Mouse (Mus musculus) forebrain, embryonic 14.5 days (tissue): Measurements from ENCODE around the gene Asxl2. TPM values are rescaled to one million over a fixed set of nuclear protein-coding genes. Genes with fewer than 3 reads are reported as not detected.
A peak's percentile ranks its signal among the peaks of the same experiment; 100 is the strongest.
"Not testable (repeated sequence)": the region's sequence is repeated elsewhere in the genome, so short reads cannot be mapped to it uniquely, and the experiment has no call there.

Experiments used
- ATAC-seq: fragments of 200-750 bp; cut with Nextera tagmentation; 2 replicates; pipeline ENCODE4 v1.8.0; 2017; ENCODE audit warnings: mild to moderate bottlenecking, moderate library complexity
- DNase-seq: peaks from one replicate; pipeline ENCODE4 v3.0.0-alpha.2; 2015; ENCODE audit warnings: low spot score
- H3K27ac ChIP-seq: fragments of 300-500 bp; sonication (generic); 2 replicates; pipeline ENCODE4 v1.5.1; 2014; ENCODE audit warnings: low read depth, mild to moderate bottlenecking, control low read depth, low read length, moderate library complexity
- H3K27me3 ChIP-seq: fragments of 300-500 bp; sonication (generic); replicated peaks from 2 replicates; pipeline ENCODE4 v1.6.1; 2014; ENCODE audit warnings: low read length, control low read depth, mixed read lengths; ENCODE audit not compliant: control insufficient read depth, insufficient read depth
- H3K36me3 ChIP-seq: fragments of 300-500 bp; sonication (generic); 2 replicates; pipeline ENCODE4 v1.6.1; 2014; ENCODE audit warnings: low read length, control low read depth; ENCODE audit not compliant: control insufficient read depth, insufficient read depth
- H3K4me1 ChIP-seq: fragments of 300-500 bp; sonication (generic); 2 replicates; pipeline ENCODE4 v1.6.1; 2014; ENCODE audit warnings: antibody characterized with exemption, low read length, control low read depth; ENCODE audit not compliant: control insufficient read depth, insufficient read depth
- H3K4me2 ChIP-seq: fragments of 300-500 bp; sonication (generic); 2 replicates; pipeline ENCODE4 v1.6.1; 2014; ENCODE audit warnings: mild to moderate bottlenecking, control low read depth, low read length
- H3K4me3 ChIP-seq: fragments of 300-500 bp; sonication (generic); 2 replicates; pipeline ENCODE4 v1.5.1; 2014; ENCODE audit warnings: low read depth, low read length, control low read depth
- H3K9ac ChIP-seq: fragments of 300-500 bp; sonication (generic); 2 replicates; pipeline ENCODE4 v1.6.1; 2014; ENCODE audit warnings: mild to moderate bottlenecking, low read length, control low read depth, moderate library complexity
- H3K9me3 ChIP-seq: fragments of 300-500 bp; sonication (generic); replicated peaks from 2 replicates; pipeline ENCODE4 v1.6.1; 2016; ENCODE audit warnings: low read length, control low read depth, mixed read lengths; ENCODE audit not compliant: control insufficient read depth
- WGBS: fragments of 180-500 bp; shearing (Covaris S2); extraction: QIAGEN DNeasy Blood & Tissue Kit; methylation state at CpG from one replicate; pipeline ENCODE4 v1.1.7; 2014; 5-methylcytosine and 5-hydroxymethylcytosine counted together
- polyA plus RNA-seq: library from polyadenylated mRNA; unstranded; fragments of >200 nt; fragmentation: Nextera tagmentation; extraction: Ambion mirVana; gene quantifications from 2 replicates; pipeline ENCODE4 v1.2.1, GENCODE M21; 2014

Asxl2 gene
- polyA plus RNA-seq, 1 experiment from 2014 or later: 8.9 TPM

GRCm38 (mm10) chr12:3390577-3391262, 35.9 kb upstream of the Asxl2 start:
- no peak overlapping the region for H3K27ac ChIP-seq
- no peak overlapping the region for H3K4me2 ChIP-seq
- no peak overlapping the region for H3K4me3 ChIP-seq
- H3K27me3 ChIP-seq: no peaks in the 10 kb centered on the region
- peaks cover 84% of the 10 kb centered on the region for H3K36me3 ChIP-seq
- peak; percentile 89 for DNase-seq
- ATAC-seq: peak; percentile 85
- WGBS: 30% methylated on average over 12 of the region's 12 CpGs
- H3K4me1 ChIP-seq: no peaks in the 10 kb centered on the region; the same call in 1 of the 2 replicates
- no peaks in the 10 kb centered on the region for H3K9me3 ChIP-seq
- no peak overlapping the region for H3K9ac ChIP-seq

GRCm38 (mm10) chr12:3391276-3391675, 35.4 kb upstream of the Asxl2 start:
- Histone ChIP-seq H3K4me2 (no peak overlapping the region), H3K36me3 (peaks cover 81% of the 10 kb centered on the region), H3K9ac (no peak overlapping the region), H3K4me3 (no peak overlapping the region), H3K9me3 (no peaks in the 10 kb centered on the region), H3K4me1 (no peaks in the 10 kb centered on the region), H3K27ac (no peak overlapping the region), H3K27me3 (no peaks in the 10 kb centered on the region)
- ATAC-seq: 0 out of 2 replicates have a peak, but pooled peaks have one; percentile 10
- no peak for DNase-seq
- 85% methylated on average over 1 of the region's 1 CpGs for WGBS

GRCm38 (mm10) chr12:3393140-3393539, 33.5 kb upstream of the Asxl2 start:
- Histone ChIP-seq H3K9me3 (no peaks in the 10 kb centered on the region), H3K4me1 (no peaks in the 10 kb centered on the region), H3K4me2 (no peak overlapping the region), H3K27ac (no peak overlapping the region), H3K27me3 (no peaks in the 10 kb centered on the region), H3K9ac (no peak overlapping the region), H3K36me3 (peaks cover 72% of the 10 kb centered on the region), H3K4me3 (no peak overlapping the region)
- no peak for ATAC-seq
- 66% methylated on average over 4 of the region's 4 CpGs for WGBS
- DNase-seq: no peak

- peaks cover 67% of the 10 kb centered on the region for H3K36me3 ChIP-seq
- H3K27ac ChIP-seq: no peak overlapping the region
- no peaks in the 10 kb centered on the region for H3K27me3 ChIP-seq
- 93% methylated on average over 8 of the region's 8 CpGs for WGBS
- H3K9me3 ChIP-seq: no peaks in the 10 kb centered on the region
- ATAC-seq (no peak), DNase-seq (no peak)
- H3K4me2 ChIP-seq: no peak overlapping the region
- no peak overlapping the region for H3K9ac ChIP-seq
- no peak overlapping the region for H3K4me3 ChIP-seq
- H3K4me1 ChIP-seq: no peaks in the 10 kb centered on the region
Observed at GRCm38 (mm10) chr12:3396931-3397330, 29.7 kb upstream of the Asxl2 start.

GRCm38 (mm10) chr12:3405662-3406061, 21.0 kb upstream of the Asxl2 start:
- peak; percentile 6; the same call in 1 of the 2 replicates for ATAC-seq
- H3K4me3 ChIP-seq, H3K4me2 ChIP-seq, H3K9ac ChIP-seq, DNase-seq, H3K27ac ChIP-seq, H3K9me3 ChIP-seq, H3K4me1 ChIP-seq, H3K27me3 ChIP-seq: not testable (repeated sequence)
- H3K36me3 ChIP-seq: peaks cover 44% of the 10 kb centered on the region
- 74% methylated on average over 3 of the region's 3 CpGs for WGBS

- 50% methylated on average over 6 of the region's 6 CpGs for WGBS
- peaks cover 38% of the 10 kb centered on the region for H3K36me3 ChIP-seq
- no peak overlapping the region for H3K4me2 ChIP-seq
- H3K27me3 ChIP-seq: no peaks in the 10 kb centered on the region
- no peak overlapping the region for H3K4me3 ChIP-seq
- DNase-seq: peak; percentile 71
- peak; percentile 70 for ATAC-seq
- H3K9ac ChIP-seq: no peak overlapping the region
- no peak overlapping the region for H3K27ac ChIP-seq
- no peaks in the 10 kb centered on the region for H3K9me3 ChIP-seq
- H3K4me1 ChIP-seq: no peaks in the 10 kb centered on the region
Observed at GRCm38 (mm10) chr12:3406585-3406984, 20.1 kb upstream of the Asxl2 start.

GRCm38 (mm10) chr12:3414956-3415355, 11.7 kb upstream of the Asxl2 start:
- Histone ChIP-seq H3K4me1 (no peaks in the 10 kb centered on the region), H3K9me3 (no peaks in the 10 kb centered on the region), H3K4me3 (no peak overlapping the region), H3K27me3 (no peaks in the 10 kb centered on the region), H3K4me2 (no peak overlapping the region), H3K36me3 (no peaks in the 10 kb centered on the region), H3K27ac (no peak overlapping the region), H3K9ac (no peak overlapping the region)
- ATAC-seq: no peak
- 81% methylated on average over 4 of the region's 4 CpGs for WGBS
- DNase-seq: no peak

- H3K9me3 ChIP-seq: no peaks in the 10 kb centered on the region
- H3K4me1 ChIP-seq: no peaks in the 10 kb centered on the region
- no peak overlapping the region for H3K4me3 ChIP-seq
- DNase-seq (no peak), ATAC-seq (no peak)
- no peak overlapping the region for H3K27ac ChIP-seq
- H3K9ac ChIP-seq: no peak overlapping the region
- 93% methylated on average over 3 of the region's 3 CpGs for WGBS
- H3K27me3 ChIP-seq: no peaks in the 10 kb centered on the region
- H3K4me2 ChIP-seq: no peak overlapping the region
- no peaks in the 10 kb centered on the region for H3K36me3 ChIP-seq
Observed at GRCm38 (mm10) chr12:3418761-3419160, 7.9 kb upstream of the Asxl2 start.

GRCm38 (mm10) chr12:3420519-3420918, 6.1 kb upstream of the Asxl2 start:
- Histone ChIP-seq H3K36me3 (no peaks in the 10 kb centered on the region), H3K27ac (no peak overlapping the region), H3K4me2 (no peak overlapping the region), H3K4me3 (no peak overlapping the region), H3K9me3 (no peaks in the 10 kb centered on the region), H3K27me3 (no peaks in the 10 kb centered on the region), H3K9ac (no peak overlapping the region), H3K4me1 (peaks cover 3% of the 10 kb centered on the region)
- DNase-seq (no peak), ATAC-seq (no peak)
- 95% methylated on average over 2 of the region's 2 CpGs for WGBS
